Mouse (Mus musculus) CD4-positive, CD25-positive, alpha-beta regulatory T cell, adult 4 months (primary cell): ENCODE data around the gene Mrpl10. TPM values are rescaled to one million over a fixed set of nuclear protein-coding genes. Genes with fewer than 3 reads are reported as not detected.

Source experiments
- ATAC-seq: one replicate; pipeline ENCODE4 v1.8.0; 2017
- polyA plus RNA-seq, 2 experiments: library from polyadenylated mRNA; unstranded; fragments of 100-300 nt; shearing (Covaris generic); gene quantifications; one replicate each; pipeline ENCODE4 v1.2.1; 2017

Gene Mrpl10
- polyA plus RNA-seq = 10 to 100 TPM; 60.9 to 82.9 TPM

DNA sequence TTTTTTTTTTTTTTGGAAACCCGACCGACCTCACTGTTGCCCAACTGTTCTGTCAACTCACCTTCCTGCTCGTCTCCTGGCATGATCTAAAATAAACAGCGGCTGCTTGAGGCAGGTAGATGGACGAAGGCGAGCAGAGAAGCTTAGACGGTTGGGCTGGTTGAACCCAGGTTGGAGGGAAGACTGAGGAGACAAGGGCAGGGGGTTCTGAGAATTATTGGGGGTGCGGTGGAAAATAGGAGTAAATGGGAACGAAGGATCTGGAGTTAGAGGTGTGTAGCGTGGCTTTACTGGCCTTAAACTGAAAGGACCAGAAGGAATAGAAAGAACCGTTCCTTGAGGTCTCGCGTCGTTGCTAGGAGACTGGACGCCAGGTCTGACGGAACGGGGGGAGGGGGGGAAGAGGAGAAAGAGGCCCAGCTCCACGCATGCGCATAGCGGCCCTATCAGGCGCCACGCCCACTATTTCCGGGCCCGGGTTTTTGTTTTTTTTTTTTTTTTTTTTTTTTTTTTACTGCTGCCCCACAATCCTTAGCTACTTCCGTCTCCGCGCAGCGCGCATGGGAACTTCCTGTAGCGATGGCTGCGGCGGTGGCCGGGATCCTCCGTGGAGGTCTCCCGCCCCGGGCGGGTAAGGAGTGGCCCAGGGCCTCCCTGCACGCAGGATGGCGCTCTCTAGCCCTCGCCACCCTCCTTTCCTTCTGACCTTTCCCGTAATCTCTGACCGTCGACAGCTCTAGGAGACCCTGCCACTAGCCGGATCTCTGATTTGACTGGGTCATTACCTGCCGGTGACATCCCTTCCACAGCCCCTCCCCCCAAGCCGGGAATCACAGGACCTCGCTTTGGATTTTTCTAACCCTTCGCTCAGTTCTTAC, at the start of gene Mrpl10, which contains the start of gene Lrrc46:
Gene Mrpl10 (plus strand): TSS at position 539 of the 878 bp plus-strand sequence.
Gene Lrrc46 (minus strand): TSS at position 386 of the 878 bp plus-strand sequence.
- peak; percentile 95 for ATAC-seq

DNA sequence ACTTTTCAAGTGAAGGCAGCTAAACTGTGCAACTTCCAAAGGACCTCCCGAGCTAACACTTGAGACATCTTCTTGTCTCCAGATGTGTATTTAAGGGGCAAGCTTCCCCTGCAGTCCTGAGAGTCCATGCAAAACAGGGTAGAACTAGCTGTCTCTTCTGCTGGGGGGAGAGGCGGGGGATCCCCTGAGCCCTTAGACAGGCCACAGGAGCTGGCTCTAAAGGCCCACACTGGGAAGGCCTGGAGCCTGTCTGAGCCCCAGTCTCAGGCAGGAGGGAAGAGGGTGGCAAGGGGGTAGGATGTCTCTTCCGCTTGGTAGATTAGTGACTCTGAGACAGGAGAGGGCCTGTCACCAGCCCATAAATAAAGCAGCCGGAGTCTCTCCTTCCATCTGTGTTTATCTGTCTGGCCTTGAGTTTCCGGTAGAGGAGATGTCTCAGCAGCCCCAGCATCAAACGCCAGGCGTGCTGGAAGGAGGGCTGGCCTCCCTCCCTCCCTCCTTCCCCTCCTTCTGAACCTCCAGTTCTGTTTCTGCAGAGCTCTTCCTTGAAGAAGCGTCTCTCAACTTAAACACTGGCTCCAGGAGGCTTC, 48.5 kb upstream of the Mrpl10 start:
- peak; percentile 6 for ATAC-seq

DNA sequence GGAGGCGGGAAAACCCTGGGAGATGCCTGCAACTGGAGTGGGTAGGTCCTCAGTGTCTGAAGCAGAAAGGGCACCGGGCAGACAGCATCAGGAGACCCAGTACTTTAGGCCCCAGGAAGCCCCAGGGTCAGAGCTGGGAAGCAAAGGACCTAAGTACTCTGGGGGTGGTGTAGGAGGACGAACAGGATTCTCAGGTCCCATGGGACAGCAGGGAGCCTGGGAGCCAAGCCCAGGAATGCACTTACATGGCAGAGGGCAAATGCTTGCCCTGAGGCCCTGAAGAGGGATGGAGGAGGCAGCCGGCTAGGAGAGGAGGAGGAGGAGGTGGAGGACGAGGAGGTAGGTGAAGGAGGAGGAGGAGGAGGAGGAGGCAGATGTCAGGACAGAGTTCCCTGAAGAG, 46.3 kb upstream of the Mrpl10 start:
- no peak for ATAC-seq

DNA sequence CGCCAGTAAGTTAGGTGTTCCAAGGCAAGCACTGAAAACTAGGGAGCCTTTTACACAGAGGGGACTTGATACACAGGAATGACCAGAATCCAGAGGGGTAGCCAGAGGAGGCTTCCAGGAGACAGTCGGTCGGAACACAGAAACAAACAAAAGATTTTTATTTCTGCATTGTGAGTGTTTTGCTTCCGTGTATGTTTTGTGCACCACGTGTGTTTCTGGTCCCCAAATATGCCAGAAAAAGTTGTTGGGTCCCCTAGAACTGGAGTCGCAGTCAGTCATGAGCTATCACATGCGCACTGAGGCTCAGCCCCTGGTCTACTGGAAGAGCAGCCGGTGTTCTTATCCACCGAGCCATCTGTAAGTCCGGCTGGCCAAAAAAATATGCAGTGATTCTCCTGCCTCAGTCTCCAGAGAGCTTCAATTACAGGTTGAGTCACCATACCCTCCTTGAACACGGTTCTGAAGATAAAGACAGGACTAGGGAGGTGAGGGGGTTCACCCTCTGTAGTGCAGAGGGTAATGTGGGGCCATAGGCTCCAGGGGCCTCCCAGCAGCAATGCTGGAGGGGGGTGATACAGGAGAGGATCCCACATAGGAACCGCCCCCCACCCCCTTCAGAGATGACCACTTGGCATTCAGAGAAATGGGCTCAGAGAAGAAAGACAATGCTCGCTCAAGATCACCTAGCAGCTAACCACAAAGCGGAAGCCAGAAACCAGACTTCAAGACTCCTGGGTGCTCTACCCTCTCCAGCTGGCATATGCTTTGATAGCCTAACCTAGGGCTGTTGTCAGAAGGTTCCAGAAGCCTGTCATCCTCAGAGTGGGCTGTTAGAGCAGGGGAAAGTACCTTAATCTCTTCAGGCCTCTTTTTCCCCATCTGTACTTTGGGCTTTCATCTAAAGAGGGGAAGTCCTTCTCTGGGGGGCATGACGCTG, 45.3 kb upstream of the Mrpl10 start:
- ATAC-seq = peak; percentile 97

DNA sequence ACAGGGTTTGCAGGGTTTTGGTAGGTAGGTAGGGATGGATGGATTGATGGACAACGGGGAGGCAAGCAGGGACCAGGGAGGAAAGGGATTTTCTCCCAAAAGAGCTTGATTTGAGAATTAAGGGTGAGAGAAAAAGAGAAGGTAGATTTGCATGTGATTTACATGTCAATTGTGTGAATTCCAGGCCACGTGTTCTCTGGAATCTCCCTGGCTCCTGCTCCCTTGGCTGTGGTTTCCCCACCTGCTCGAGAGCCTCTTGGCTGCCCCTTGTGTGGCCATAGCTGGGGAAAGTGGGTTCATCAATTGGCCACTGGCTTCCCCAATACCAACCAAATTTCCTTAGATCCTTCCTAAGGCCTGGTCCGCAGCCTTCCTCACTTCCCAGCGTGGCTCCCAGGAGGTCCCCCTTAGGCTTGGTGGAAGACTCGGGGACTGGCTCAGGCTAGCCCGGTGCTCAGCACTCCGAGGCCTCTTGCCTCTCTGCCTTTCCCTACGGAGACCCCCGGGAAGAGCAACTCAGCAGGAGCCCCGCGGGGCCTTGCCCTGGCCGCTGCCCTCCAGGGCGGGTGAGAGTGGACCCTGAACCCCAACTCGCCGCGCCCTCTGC, 44.5 kb upstream of the Mrpl10 start:
- peak; percentile 21 for ATAC-seq

DNA sequence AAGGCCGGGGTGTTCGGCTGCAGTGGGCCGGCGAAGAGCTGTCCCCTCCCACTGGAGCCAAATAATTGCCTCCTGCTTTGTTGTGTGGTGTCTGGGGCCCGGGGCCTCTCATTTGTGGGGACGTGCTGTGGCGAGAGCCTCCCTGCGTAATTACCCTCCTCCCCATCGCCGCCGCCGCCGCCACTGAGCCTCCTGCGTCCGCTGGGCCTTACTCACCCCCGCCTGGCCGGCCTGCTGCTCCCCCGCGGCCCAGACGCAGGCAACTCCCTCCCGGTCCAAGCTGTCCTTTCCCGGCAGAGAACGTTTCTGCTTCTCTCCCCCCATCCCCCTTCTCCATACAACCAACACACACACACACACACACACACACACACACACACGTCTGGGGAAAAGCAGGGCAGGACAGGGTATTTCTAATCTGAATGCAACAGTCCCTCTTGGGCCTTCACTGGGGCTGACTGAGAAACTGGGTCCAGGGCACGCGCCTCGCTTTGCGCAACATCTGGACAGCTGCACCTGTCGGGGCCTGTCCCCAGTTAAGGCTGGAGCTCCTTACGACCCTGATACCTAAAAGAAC, 43.9 kb upstream of the Mrpl10 start:
- ATAC-seq = no peak

DNA sequence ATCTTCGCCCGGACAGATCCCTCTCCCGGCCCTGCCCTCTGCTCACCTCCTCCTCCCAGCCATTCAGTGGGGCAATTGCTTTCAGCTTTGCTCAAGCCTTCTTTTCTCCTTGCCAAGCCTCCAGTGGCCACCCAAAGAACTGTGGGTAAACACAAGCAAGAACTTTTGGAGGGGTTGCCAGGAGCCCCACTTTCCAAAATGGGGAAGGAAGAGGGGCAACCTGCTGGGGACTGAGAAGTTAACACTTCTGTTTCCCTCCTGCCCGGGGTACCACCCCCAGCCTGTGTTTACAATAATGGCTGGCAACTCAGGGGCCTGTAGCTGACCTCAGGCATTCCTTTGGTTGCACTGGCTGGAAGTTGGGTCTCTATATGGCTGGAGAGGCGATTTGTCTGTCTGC, 38.2 kb upstream of the Mrpl10 start:
- ATAC-seq = no peak

DNA sequence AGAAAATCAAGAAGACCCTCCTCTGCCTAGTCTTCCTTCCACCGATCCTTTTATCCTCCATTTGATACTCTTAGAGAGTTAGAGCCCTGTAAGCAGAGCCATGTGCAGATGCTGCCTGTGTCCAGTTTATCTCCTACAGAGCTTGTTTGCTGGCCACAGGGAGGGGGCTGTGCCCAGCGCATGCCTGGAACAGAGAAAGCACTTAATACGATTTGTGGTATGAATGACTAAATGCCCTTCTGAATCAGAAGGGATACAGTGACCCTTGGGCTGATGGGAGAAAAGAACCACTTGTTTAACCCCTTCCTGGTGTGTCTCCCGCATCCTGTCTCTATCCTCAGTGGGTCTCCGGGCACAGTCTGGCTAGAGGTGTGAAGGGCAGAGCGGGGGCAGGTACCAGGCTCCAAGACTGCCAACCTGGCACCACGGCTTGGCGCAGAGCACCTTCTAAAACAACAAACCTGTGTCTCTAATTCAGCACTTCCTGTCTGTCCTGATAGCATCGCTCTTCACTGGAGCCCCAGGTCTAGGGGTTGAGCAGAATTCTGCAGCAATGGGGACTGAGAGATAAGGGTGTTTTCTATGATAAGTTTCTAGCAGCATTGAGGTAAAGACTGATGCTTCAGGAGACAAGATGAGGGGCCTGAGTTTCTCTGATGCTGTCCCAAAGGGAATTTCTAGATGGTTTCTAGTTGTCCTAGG, 34.1 kb upstream of the Mrpl10 start:
- peak; percentile 94 for ATAC-seq

DNA sequence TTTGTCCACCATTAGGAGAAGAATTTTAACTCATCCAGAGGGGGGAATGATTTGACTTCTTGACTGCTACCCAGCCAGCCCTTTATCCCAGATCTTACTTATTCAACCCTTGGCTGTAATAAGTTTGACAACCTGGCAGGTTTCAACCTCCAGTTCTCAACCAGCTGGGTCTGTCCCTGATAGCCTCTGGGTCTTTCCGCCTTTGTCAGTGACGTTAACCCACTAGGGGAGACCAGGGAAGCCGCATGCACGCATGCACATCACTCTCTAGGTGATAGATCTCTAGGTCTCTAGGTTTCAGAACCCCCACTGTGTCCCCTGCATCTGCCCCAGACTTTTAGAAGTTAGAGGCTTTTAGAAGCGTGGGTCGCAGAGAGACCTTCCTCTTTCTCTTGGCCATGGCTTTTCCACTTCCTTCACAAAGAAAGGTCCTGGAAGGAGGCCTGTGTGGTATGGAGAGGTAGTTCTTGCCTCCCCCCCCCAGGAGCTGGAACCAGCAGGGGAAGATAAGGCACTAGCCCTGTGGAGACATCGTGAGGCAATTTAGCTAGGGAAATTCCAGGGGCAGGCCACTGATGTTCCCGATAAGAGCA, 32.1 kb upstream of the Mrpl10 start:
- ATAC-seq = no peak

DNA sequence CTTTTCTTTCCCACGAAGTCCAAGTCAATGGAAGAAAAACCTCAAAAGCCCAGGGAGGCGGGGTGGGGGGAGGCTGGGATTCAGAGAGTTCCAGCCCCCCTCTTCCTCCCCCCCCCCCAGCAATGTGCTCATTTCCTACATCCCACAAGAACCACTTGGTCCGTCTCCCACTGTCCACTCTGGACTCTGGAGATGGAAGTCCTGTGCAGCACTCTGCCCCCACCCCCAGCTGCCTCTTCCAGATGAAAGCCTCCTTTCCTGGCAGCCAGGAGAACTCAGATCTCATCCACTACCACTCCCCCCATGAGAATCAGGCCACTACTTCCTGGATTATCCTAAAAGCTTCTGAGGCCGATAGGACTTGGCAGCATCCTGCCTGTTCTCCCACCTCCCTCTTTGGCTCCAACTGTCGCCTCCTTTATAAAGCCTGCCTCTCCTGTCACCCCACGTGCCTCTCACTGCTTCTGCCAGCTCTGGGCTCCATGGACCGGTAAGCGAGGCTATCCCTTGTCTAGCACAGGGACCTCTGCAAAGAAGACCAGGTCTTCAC, 28.2 kb upstream of the Mrpl10 start, which contains the start of gene Sp6:
Gene Sp6 (plus strand): TSS at position 274 of the 550 bp plus-strand sequence.
- no peak for ATAC-seq

DNA sequence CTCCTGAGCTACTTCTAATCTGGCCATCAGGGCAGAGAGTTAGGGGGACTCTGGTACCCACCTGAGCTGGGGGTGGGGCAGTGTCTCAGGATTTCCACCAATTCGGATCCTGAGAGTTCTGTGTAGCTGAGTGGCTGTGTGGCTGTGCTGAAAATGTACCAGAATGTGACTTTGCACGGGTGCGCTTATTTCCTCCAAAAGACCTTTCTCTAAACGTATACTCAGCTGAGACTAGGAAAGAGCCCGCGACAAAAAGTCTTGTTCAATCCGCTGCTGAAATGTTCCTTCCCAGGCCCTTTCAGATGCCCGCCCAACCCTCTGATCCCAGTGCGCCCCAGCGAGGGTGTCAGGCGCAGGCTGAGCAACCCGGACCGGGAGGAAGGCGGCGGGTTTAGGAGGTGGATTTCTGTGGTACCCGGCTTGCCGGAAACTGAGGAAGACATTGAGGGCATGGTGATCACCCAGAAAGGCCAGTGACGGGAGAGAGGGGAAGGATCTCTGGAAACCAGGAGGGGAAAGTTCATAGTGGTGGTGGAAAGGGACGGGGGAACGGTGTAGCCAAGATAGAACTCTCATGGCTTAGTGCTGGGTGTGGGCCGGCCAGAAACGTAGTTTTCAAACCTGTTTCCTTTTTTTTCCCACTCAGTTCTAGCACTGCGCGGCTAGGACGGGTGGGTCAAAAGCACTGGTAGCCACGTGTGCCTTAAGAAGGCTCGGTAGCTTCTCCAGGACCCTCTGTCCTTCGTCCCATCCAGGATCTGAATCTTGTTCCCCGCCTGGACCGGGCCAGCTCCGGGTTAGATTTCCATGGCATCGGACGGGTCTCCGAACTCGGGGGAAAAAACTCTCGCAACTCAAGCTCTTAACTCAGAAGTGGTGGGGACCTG, 23.4 kb upstream of the Mrpl10 start:
- ATAC-seq = no peak

DNA sequence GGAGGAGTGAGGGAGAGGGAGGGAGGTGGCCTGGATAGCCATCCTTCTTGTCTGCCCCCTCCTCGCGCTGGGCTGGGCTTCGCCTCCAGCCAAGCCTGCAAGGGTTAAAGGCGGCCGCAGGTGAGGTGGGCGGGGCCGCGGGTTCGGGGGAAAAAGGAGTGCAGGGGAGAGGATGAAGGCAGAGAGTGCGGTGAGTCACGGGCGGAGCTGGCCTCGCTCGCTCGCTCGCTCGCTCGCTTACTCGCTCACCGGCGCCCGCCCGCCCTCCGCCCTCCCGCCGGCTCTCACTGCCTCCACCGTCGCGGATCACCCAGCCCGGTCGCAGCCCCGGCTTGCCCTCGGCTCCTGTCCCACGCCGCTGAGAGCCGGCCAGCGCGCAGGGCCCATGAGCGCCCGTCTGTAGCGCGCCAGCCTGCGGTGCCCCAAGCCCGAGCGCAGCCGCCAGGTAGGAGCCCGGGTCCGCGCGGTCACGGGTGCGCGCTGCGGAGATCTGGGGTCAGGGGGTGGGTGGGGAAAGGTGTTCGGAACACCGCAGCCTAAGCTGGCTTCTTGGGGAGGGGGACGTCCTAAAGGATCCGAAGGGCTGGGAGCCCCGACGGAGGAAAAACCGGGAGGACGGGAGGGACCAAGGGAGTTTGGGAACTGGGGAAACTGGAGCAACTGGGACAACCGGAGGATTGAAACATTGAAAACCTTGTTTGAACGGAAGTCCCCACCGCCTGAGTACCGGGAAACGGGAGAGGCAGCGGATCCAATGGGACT, 22.6 kb upstream of the Mrpl10 start:
- peak; percentile 33 for ATAC-seq

DNA sequence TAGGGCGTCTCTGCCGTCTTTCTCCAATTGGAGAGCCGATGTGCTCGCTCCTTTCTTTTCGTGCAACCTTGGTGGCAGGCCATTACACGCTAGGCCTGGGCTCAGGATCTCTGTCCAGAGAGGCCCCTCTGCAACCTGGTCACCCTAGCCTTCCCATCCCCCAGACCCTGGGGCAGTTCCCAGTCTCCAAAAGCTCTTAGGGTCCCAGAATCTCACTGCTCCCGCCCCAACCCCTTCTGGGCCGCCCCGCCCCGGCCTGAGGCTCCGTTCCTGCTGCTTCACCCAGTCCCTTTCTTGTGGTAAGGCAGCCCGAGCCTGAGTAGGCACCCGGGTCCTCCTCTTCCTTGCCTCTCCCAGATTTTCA, 22.0 kb upstream of the Mrpl10 start:
- no peak for ATAC-seq

DNA sequence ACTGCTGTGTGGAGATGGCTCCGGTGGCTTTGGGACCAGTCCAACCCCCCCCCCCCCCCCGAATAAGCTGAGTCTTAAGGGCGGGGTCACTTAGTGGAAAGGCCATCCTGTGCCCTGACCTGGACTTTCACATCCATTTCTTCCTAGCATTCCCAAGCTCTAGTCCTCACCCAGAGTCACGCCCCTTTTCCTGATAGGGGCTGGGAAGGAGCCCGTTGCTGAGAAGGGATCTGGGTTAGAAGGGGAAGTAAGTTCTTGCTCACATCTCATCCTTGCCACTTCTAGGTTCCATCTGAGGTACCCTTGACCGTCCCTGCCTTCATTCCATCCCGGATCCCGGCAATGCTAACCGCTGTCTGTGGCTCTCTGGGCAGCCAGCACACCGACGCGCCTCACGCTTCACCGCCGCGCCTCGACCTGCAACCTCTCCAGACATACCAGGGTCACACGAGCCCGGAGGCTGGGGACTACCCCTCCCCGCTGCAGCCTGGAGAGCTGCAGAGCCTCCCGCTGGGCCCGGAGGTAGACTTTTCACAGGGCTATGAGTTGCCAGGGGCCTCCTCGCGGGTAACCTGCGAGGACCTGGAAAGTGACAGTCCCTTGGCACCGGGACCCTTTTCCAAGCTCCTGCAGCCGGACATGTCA, 20.1 kb upstream of the Mrpl10 start:
- ATAC-seq = no peak

DNA sequence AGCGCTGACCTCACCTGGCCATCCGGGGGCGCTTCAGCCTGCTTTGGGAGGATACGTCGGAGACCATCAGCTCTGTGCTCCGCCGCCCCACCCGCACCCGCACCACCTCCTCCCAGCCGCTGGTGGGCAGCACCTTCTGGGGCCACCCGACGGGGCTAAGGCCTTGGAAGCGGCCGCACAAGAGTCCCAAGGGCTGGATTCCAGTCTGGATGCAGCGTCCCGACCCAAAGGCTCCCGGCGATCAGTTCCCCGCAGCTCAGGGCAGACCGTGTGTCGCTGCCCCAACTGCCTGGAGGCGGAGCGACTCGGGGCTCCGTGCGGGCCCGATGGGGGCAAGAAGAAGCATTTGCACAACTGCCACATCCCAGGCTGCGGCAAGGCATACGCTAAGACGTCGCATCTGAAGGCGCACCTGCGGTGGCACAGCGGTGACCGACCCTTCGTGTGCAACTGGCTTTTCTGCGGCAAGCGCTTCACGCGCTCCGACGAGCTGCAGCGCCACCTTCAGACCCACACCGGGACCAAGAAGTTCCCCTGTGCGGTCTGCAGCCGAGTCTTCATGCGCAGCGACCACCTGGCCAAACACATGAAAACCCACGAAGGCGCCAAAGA, 19.4 kb upstream of the Mrpl10 start:
- peak; percentile 65 for ATAC-seq

DNA sequence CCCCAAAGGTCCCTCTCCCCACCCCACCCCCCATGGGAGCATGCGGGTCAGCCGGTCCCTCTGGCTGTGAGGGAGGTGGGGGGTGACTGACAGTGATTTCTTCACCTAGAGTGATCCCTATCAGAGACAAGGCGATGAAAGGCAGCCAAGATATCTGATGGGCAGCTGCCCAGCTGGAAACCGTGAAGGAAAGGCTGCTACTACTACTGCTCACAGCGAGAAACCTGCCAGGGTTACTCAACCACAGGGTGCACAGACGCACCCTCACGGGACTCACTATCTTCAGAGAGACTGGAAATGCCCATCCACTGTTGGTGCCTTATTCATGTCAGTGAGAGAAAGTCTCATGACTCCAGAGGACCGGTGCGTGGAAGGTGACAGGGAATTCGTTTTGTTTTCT, 16.4 kb upstream of the Mrpl10 start:
- ATAC-seq = no peak

DNA sequence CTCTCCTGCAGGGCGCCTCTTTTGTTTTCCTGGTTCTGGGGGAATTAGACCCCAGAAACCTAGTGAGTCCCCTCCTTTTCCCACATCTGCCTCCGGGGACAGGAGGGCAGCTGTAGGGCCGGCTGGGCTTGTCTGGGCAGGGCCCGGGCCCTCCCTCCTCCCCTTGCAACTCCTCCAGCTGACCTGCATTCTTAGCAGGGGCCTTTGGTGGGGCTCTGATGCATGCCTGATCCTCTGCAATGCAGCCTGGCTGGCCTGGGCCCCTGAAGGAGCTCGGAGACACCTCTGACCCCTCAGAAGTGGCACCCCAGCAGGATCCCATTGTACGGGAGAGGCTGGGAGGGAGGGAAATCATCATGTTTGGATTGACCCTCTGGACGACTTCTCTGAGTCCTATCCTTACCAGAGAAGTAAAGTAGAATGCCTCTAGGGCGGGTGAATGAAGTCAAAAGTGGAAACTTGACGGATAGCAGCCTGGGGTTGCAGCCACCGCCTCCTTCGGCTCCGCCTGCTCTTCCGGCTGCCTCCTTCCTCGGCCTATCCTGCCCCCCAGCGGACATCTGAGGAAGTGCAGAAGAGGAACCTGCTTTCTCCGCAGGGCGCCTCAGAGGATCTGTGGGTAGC, 15.5 kb upstream of the Mrpl10 start:
- peak; percentile 66 for ATAC-seq
